Mouse (Mus musculus) liver, embryonic 14.5 days (tissue): Measurements from ENCODE around the gene Rora. TPM values are rescaled to one million over a fixed set of nuclear protein-coding genes. Genes with fewer than 3 reads are reported as not detected.

Source experiments
- ATAC-seq: fragments of 200-750 bp; cut with Nextera tagmentation; 2 replicates; pipeline ENCODE4 v1.8.0; 2017; ENCODE audit warnings: moderate number of reproducible peaks, mild to moderate bottlenecking, moderate library complexity; ENCODE audit not compliant: insufficient read depth
- DNase-seq, 3 experiments: peaks; one replicate each; pipeline ENCODE4 v3.0.0-alpha.2; 2012 to 2013; ENCODE audit warnings: low read depth in 3 of 3, low spot score in 3 of 3
- H3K27ac ChIP-seq: fragments of 300-500 bp; sonication (generic); 2 replicates; pipeline ENCODE4 v1.5.1; 2014; ENCODE audit warnings: moderate library complexity, mild to moderate bottlenecking, control low read depth, inconsistent platforms
- H3K27me3 ChIP-seq: fragments of 300-500 bp; sonication (generic); 2 replicates; pipeline ENCODE4 v1.6.1; 2014; ENCODE audit warnings: mild to moderate bottlenecking, low read length, moderate library complexity; ENCODE audit not compliant: control insufficient read depth, insufficient read depth
- H3K36me3 ChIP-seq: fragments of 300-500 bp; sonication (generic); replicated peaks from 2 replicates; pipeline ENCODE4 v1.6.1; 2014; ENCODE audit warnings: low read depth; ENCODE audit not compliant: control insufficient read depth, insufficient read depth
- H3K4me1 ChIP-seq, 2 experiments: fragments of 200-500 bp in 1 of 2; fragments of 300-500 bp in 1 of 2; sonication (generic) in 1 of 2; replicated peaks; 2 replicates each; pipeline ENCODE4 v1.6.1; 2012 to 2014; ENCODE audit warnings: antibody characterized with exemption in 1 of 2, inconsistent platforms in 1 of 2, low read length in 1 of 2; ENCODE audit not compliant: control insufficient read depth in 2 of 2, insufficient read depth in 2 of 2
- H3K4me2 ChIP-seq: fragments of 300-500 bp; sonication (generic); 2 replicates; pipeline ENCODE4 v1.6.1; 2014; ENCODE audit warnings: low read depth, mild to moderate bottlenecking, control low read depth, moderate library complexity
- H3K4me3 ChIP-seq, 2 experiments: fragments of 200-500 bp in 1 of 2; fragments of 300-500 bp in 1 of 2; sonication (generic) in 1 of 2; 2 replicates each; pipeline ENCODE4 v1.5.1; 2012 to 2014; ENCODE audit warnings: low read depth in 2 of 2, low read length in 2 of 2, mild to moderate bottlenecking in 2 of 2, control low read depth in 1 of 2, inconsistent platforms in 1 of 2, moderate library complexity in 1 of 2; ENCODE audit not compliant: insufficient read depth in 1 of 2
- H3K9ac ChIP-seq: fragments of 300-500 bp; sonication (generic); replicated peaks from 2 replicates; pipeline ENCODE4 v1.6.1; 2014; ENCODE audit warnings: mild to moderate bottlenecking, control low read depth, moderate library complexity
- H3K9me3 ChIP-seq: fragments of 300-500 bp; sonication (generic); 2 replicates; pipeline ENCODE4 v1.6.1; 2016; ENCODE audit warnings: low read length, mixed read lengths; ENCODE audit not compliant: control insufficient read depth
- CTCF ChIP-seq: IDR thresholded peaks from 2 replicates; pipeline ENCODE4 v1.5.1; 2016; ENCODE audit warnings: antibody characterized with exemption, low read depth, control low read depth
- EP300 ChIP-seq: IDR thresholded peaks from 2 replicates; pipeline ENCODE4 v1.6.1; 2016; ENCODE audit warnings: antibody characterized with exemption, low read depth
- WGBS: fragments of 180-500 bp; shearing (Covaris S2); extraction: QIAGEN DNeasy Blood & Tissue Kit; methylation state at CpG from one replicate; pipeline ENCODE4 v1.1.7; 2014; ENCODE audit not compliant: insufficient replicate concordance; 5-methylcytosine and 5-hydroxymethylcytosine counted together
- polyA plus RNA-seq, 2 experiments: library from polyadenylated mRNA; depleted of rRNA in 1 of 2; stranded (reverse) in 1 of 2; unstranded in 1 of 2; fragments of >200 nt; fragmentation: Nextera tagmentation in 1 of 2; extraction: Ambion mirVana in 1 of 2; gene quantifications; 2 replicates each; pipeline versions ENCODE4 v1.2.1 to v1.2.3; 2012 to 2014

The Rora gene
- polyA plus RNA-seq, 2 experiments: 0.85 to 2.9 TPM

DNA sequence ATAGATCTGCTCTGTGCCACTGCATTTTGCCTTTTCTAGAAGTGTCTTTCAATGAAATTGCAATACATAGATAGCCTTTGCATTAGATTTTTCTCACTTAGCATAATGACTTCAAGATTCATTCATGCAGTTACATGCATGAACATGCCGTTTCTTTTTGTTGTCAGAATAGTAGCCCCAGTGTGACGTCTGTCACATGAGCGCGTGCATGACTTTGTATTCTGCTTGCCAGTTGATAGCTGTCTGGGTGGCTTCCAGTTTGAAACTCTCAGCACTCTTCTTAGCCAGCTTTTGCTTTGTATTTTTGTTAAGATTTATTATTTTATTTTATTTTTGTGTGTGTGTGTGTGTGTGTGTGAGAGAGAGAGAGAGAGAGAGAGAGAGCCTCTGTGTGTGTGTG lies 280.7 kb downstream of the Rora start:
- ATAC-seq: no peak
- Histone ChIP-seq H3K36me3 (no peaks in the 10 kb centered on the region), H3K4me2 (no peak overlapping the region), H3K4me3 (no peak overlapping the region), H3K4me1 (no peaks in the 10 kb centered on the region; a peak in 1 of 4 replicates), H3K27me3 (no peaks in the 10 kb centered on the region), H3K9me3 (no peaks in the 10 kb centered on the region), H3K9ac (no peak overlapping the region), H3K27ac (no peak overlapping the region)
- no peak for DNase-seq
- 64% methylated on average over 4 of the region's 4 CpGs for WGBS
- no peak for TF ChIP-seq CTCF
- TF ChIP-seq EP300: no peak

DNA sequence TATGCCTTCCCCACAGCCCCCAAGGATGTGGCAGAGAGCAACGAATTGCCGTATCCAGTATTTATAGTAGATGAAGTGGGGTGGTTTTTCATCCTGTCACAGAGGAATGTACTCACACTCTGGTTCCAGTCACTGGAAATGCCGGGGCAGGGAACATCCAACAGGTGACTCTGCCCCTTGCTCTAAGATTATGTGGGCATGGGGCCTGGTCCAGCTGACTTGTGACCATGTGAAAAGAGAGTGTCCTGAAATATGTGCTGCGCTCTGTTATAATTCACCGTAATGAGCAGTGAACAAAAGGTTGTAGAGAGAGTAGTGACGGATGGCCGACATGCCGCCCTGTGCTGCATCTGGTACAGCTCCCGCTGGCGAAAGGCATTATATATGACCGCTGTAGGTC lies 282.0 kb downstream of the Rora start:
- Histone ChIP-seq H3K36me3 (no peaks in the 10 kb centered on the region), H3K4me2 (no peak overlapping the region), H3K4me1 (peaks cover 0 to 5% of the 10 kb centered on the region in 2 experiments; a peak in 1 of 4 replicates), H3K4me3 (no peak overlapping the region), H3K27me3 (no peaks in the 10 kb centered on the region), H3K9ac (no peak overlapping the region), H3K27ac (no peak overlapping the region), H3K9me3 (no peaks in the 10 kb centered on the region)
- WGBS: 76% methylated on average over 11 of the region's 11 CpGs
- ATAC-seq (no peak), DNase-seq (no peak)
- no peak for TF ChIP-seq EP300
- TF ChIP-seq CTCF: no peak

DNA sequence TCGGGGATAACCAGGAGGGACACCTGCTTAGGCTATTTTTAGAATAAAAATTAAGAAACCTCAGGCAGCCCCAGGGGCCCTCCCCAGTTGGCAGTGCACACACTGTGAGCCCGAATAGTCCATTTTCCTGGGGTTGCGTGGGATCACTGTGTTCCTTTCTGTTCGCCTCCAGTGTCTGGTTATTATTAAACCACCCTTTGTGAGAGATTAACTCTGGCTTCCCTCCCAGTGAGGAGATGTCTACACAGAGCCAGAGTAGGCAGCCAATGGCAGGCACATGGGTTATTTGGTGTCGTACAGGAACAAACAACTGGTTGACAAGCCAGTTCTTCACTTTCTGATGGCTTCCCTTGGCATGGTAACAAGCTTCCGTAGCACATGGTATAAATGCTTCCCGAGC lies 287.5 kb downstream of the Rora start:
- H3K4me1 ChIP-seq: peaks cover 0 to 8% of the 10 kb centered on the region in 2 experiments; a peak in 1 of 4 replicates
- no peak for TF ChIP-seq CTCF
- no peak for TF ChIP-seq EP300
- no peaks in the 10 kb centered on the region for H3K9me3 ChIP-seq
- peak in 2 of 3 experiments; percentile 3 to 9 for DNase-seq
- no peak overlapping the region for H3K27ac ChIP-seq
- H3K4me2 ChIP-seq: no peak overlapping the region
- H3K9ac ChIP-seq: no peak overlapping the region
- peak; percentile 60; the same call in 1 of the 2 replicates for ATAC-seq
- no peaks in the 10 kb centered on the region for H3K27me3 ChIP-seq
- H3K4me3 ChIP-seq: no peak overlapping the region
- WGBS: 56% methylated on average over 7 of the region's 7 CpGs
- H3K36me3 ChIP-seq: no peaks in the 10 kb centered on the region

DNA sequence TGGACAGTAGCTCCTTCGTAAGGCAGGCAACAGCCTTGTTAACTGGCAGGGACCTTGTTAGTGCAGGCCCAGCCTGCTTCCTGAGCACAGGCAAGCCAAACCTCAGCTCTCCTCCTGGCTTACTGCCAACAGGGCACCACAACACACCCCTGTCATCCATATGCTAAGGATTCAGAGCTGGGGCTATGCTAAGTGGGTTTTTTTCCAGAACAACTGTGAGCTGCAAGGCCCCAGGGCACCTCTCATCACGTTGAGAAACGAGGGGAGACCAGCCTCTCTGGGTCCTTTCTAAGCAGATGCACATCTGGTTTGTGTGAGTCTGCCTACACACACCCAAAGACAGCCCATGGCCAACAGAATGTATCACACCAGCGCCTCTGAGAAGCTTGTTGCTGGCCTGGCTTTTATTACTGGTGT lies 289.0 kb downstream of the Rora start:
- no peak overlapping the region for H3K27ac ChIP-seq
- no peaks in the 10 kb centered on the region for H3K9me3 ChIP-seq
- DNase-seq: no peak
- WGBS: 38% methylated on average over 4 of the region's 4 CpGs
- no peaks in the 10 kb centered on the region for H3K27me3 ChIP-seq
- H3K9ac ChIP-seq: no peak overlapping the region
- no peaks in the 10 kb centered on the region for H3K36me3 ChIP-seq
- no peak overlapping the region for H3K4me2 ChIP-seq
- H3K4me1 ChIP-seq: peaks cover 0 to 8% of the 10 kb centered on the region in 2 experiments; a peak in 1 of 4 replicates
- H3K4me3 ChIP-seq: no peak overlapping the region
- TF ChIP-seq EP300 (no peak), CTCF (no peak)
- ATAC-seq: no peak

DNA sequence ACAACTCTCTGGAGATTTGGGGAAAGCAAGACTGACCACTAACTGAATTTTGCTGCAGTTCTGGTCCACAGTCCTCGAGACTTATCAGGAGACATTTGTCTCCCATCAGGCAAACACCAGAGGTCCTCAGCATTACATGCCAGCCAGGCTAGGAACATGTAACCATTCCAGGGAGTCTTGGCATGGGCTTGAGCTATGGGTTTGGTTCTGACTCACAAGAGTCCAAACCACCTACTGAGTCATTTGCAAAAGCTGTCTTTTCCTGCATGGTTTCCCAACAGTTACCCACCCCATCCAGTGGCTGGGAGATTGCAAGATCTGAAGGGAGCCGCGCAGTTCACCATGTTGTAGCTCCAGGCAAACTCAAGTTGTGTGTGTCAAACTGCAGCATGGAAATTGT lies 290.4 kb downstream of the Rora start:
- no peak overlapping the region for H3K9ac ChIP-seq
- WGBS: 64% methylated on average over 3 of the region's 3 CpGs
- peaks cover 0 to 8% of the 10 kb centered on the region in 2 experiments; a peak in 1 of 4 replicates for H3K4me1 ChIP-seq
- no peak overlapping the region for H3K4me2 ChIP-seq
- no peaks in the 10 kb centered on the region for H3K9me3 ChIP-seq
- DNase-seq (no peak), ATAC-seq (no peak)
- no peaks in the 10 kb centered on the region for H3K27me3 ChIP-seq
- no peak overlapping the region for H3K4me3 ChIP-seq
- H3K27ac ChIP-seq: no peak overlapping the region
- H3K36me3 ChIP-seq: no peaks in the 10 kb centered on the region
- TF ChIP-seq CTCF (no peak), EP300 (no peak)
